Mouse (Mus musculus): ENCODE data around the gene Cep72. TPM values are rescaled to one million over a fixed set of nuclear protein-coding genes. Genes with fewer than 3 reads are reported as not detected.
"Not testable (repeated sequence)": the region's sequence is repeated elsewhere in the genome, so short reads cannot be mapped to it uniquely, and the experiment has no call there.

Gene Cep72
- polyA plus RNA-seq, 2 experiments, result 5.5 to 8.5 TPM

DNA sequence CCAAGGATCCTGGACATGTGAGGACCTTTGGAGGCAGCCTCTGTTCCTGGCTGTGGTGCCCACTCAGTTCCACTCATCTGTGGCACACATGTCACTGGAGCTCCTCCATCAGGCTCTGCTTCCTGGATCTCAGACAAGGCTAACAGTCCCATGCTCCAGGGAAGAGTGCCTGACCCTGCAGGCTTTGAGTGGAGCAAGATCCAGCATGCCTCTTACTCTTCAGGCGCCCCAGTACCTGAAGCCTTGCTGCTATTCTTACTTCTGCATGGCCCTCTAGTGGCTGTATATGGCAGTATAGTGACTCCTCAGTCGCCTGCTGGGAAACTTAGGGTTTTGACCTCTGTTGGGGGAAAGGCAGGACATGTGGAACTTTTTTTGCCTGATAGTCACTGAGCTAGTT is 35.9 kb downstream of the Cep72 start:
- Histone ChIP-seq H3K4me1 (replicated peaks; ENCODE audit: control insufficient read depth in 2 of 2, insufficient read depth in 2 of 2, low read length in 1 of 2) (no peaks in the 10 kb centered on the region; a peak in 1 of 4 replicates), H3K4me2 (ENCODE audit: low read depth) (no peak overlapping the region), H3K36me3 (replicated peaks; ENCODE audit: control insufficient read depth, insufficient read depth, low read depth) (no peaks in the 10 kb centered on the region), H3K27ac (no peak overlapping the region), H3K4me3 (ENCODE audit: insufficient read depth in 1 of 2, low read depth in 2 of 2, low read length in 2 of 2) (no peak overlapping the region), H3K27me3 (ENCODE audit: control insufficient read depth, insufficient read depth, low read length) (no peaks in the 10 kb centered on the region), H3K9me3 (ENCODE audit: control insufficient read depth, low read length) (no peaks in the 10 kb centered on the region), H3K9ac (replicated peaks) (no peak overlapping the region)
- no peak for ATAC-seq (ENCODE audit: insufficient read depth)
- 30% methylated on average over 2 of the region's 2 CpGs for WGBS (ENCODE audit: insufficient replicate concordance)
- peak in 2 of 3 experiments; percentile 20 to 31 for DNase-seq (ENCODE audit: low read depth in 3 of 3, low spot score in 3 of 3)
- TF ChIP-seq EP300 (IDR thresholded peaks at IDR 0.05; ENCODE audit: low read depth) (no peak), CTCF (IDR thresholded peaks at IDR 0.05; ENCODE audit: low read depth) (peak; percentile 83)

DNA sequence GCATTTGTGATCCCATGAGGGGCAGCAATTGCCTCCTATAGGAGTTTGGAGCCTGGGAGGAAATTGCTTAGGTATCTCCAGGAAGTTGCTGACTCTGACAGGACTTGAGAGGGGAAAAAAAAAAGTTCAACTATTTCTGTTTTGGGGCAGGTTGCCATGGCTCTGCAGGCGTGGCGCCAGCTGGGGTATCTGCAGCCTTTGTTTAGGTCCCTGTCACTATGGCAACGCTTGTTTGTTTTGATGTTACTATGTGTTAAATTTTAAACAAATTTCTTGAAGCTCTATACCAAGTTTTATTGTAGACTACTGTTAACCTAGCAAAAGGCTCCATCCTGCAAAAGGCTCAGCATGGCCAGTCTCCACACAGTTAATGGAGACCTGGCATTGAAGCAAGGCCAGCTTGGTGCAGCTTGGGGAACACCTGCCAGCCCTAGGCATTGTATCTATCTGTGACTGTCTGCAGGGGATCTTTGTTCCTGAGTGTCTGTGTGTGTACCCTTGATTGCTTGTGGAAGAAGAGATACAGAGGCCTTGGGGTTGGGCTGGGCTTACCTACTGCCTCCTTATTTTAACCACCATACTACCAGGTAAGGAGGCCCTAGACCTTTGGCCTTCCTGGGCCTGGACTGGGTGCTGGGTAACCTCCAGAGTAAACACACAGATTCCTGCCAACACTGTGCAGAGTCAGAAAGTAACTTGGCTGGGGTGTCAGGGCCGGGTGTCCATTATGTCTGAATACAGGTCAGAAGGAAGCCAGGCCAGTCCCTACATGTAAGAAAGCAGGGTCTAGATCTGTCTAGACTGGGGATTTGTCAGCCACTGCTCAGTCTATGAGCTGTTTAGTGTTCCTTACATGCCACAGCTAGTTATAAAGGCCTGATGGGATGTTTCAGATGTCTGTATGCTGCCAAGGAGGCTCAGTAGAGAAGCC is 36.7 kb downstream of the Cep72 start:
- no peak for ATAC-seq (ENCODE audit: insufficient read depth)

DNA sequence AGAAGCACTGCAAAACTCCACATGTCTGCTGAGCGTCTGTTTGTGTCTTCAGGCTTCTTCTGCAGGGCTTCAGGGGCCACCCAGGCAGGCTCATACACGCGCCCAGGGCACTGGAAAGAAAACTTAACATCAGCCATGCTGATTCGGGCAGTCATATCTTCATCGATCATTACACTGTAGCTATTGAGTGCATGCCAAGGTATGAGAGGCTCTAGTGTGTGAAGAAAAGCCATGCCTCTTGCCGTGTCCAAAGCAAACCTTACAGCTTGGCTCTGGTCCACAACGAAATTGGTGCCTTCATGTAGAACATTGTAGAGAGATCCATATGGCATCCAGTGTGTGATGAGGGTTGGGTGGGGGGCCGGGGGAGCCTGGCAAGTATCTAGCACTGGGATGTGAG is 43.1 kb downstream of the Cep72 start:
- not testable (repeated sequence) for H3K27me3 ChIP-seq (ENCODE audit: control insufficient read depth, insufficient read depth, low read length); DNase-seq (ENCODE audit: low read depth in 3 of 3, low spot score in 3 of 3); H3K4me2 ChIP-seq (ENCODE audit: low read depth); H3K27ac ChIP-seq; H3K36me3 ChIP-seq (replicated peaks; ENCODE audit: control insufficient read depth, insufficient read depth, low read depth); H3K4me1 ChIP-seq (replicated peaks; ENCODE audit: control insufficient read depth in 2 of 2, insufficient read depth in 2 of 2, low read length in 1 of 2); H3K9ac ChIP-seq (replicated peaks); ATAC-seq (ENCODE audit: insufficient read depth); H3K9me3 ChIP-seq (ENCODE audit: control insufficient read depth, low read length); H3K4me3 ChIP-seq (ENCODE audit: insufficient read depth in 1 of 2, low read depth in 2 of 2, low read length in 2 of 2)
- WGBS (ENCODE audit: insufficient replicate concordance), result 75% methylated on average over 8 of the region's 8 CpGs

More for the DNA sequence above, 36.7 kb downstream of the Cep72 start:
- no peak for DNase-seq (ENCODE audit: low read depth in 3 of 3, low spot score in 3 of 3)
- Histone ChIP-seq H3K4me3 (ENCODE audit: insufficient read depth in 1 of 2, low read depth in 2 of 2, low read length in 2 of 2) (no peak overlapping the region), H3K9me3 (ENCODE audit: control insufficient read depth, low read length) (no peaks in the 10 kb centered on the region), H3K9ac (replicated peaks) (no peak overlapping the region), H3K27ac (no peak overlapping the region), H3K4me1 (replicated peaks; ENCODE audit: control insufficient read depth in 2 of 2, insufficient read depth in 2 of 2, low read length in 1 of 2) (no peaks in the 10 kb centered on the region; a peak in 1 of 4 replicates), H3K36me3 (replicated peaks; ENCODE audit: control insufficient read depth, insufficient read depth, low read depth) (no peaks in the 10 kb centered on the region), H3K4me2 (ENCODE audit: low read depth) (no peak overlapping the region), H3K27me3 (ENCODE audit: control insufficient read depth, insufficient read depth, low read length) (no peaks in the 10 kb centered on the region)
- 53% methylated on average over 4 of the region's 4 CpGs for WGBS (ENCODE audit: insufficient replicate concordance)
- no peak for TF ChIP-seq CTCF (IDR thresholded peaks at IDR 0.05; ENCODE audit: low read depth)
- TF ChIP-seq EP300 (IDR thresholded peaks at IDR 0.05; ENCODE audit: low read depth), result no peak

DNA sequence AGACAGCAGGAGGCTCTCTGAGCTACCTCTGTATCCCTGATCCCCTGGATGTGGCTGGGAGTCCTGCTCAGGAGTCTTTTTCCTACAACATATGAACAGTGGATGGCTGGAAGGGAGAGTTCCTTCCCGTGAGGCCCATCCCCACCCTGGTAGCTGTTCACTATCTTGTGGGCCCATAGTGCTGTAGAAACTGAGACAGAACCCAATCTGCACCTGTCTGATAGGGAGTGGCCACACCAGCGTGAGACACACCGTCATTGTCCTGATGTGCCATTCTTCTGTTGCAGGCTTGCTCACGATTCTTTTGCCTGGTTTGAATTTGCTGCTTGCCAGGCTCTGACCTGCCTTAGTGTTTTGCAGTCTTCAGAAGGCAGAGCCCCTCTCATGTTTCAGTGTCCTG is 44.7 kb downstream of the Cep72 start:
- DNase-seq (ENCODE audit: low read depth in 3 of 3, low spot score in 3 of 3) (no peak), ATAC-seq (ENCODE audit: insufficient read depth) (peak; percentile 70; the same call in 1 of the 2 replicates)
- no peaks in the 10 kb centered on the region for H3K9me3 ChIP-seq (ENCODE audit: control insufficient read depth, low read length)
- TF ChIP-seq EP300 (IDR thresholded peaks at IDR 0.05; ENCODE audit: low read depth), result peak; percentile 35; the same call in 1 of the 2 replicates
- TF ChIP-seq CTCF (IDR thresholded peaks at IDR 0.05; ENCODE audit: low read depth), result no peak
- 18% methylated on average over 4 of the region's 4 CpGs for WGBS (ENCODE audit: insufficient replicate concordance)
- H3K27me3 ChIP-seq (ENCODE audit: control insufficient read depth, insufficient read depth, low read length), result no peaks in the 10 kb centered on the region; the same call in 1 of the 2 replicates
- no peak overlapping the region for H3K4me2 ChIP-seq (ENCODE audit: low read depth)
- H3K4me1 ChIP-seq (replicated peaks; ENCODE audit: control insufficient read depth in 2 of 2, insufficient read depth in 2 of 2, low read length in 1 of 2), result peaks cover 0 to 10% of the 10 kb centered on the region in 2 experiments; a peak in 3 of 4 replicates
- H3K4me3 ChIP-seq (ENCODE audit: insufficient read depth in 1 of 2, low read depth in 2 of 2, low read length in 2 of 2), result no peak overlapping the region
- no peaks in the 10 kb centered on the region for H3K36me3 ChIP-seq (replicated peaks; ENCODE audit: control insufficient read depth, insufficient read depth, low read depth)
- H3K9ac ChIP-seq (replicated peaks), result no peak overlapping the region
- no peak overlapping the region for H3K27ac ChIP-seq

DNA sequence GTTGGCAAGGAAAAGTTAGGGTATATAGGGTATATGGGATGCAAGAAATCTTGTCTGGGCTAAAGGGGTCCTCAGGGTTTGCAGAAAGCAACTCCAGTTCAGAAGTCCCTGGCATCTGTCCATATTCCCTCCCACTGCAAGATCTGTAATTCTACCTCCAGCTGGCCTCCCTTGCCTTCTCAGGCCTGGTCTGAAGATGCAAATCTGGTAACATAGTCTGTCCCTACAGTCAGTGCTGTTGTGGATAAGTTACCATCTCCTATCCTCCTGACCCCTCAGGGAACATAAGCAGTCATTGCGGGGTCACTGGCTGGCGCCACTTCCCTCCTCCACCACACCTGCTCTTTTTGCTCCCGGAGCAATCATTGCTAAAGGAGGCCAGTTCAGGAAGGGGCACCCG is 46.2 kb downstream of the Cep72 start:
- Histone ChIP-seq H3K9me3 (ENCODE audit: control insufficient read depth, low read length) (no peaks in the 10 kb centered on the region), H3K4me3 (ENCODE audit: insufficient read depth in 1 of 2, low read depth in 2 of 2, low read length in 2 of 2) (no peak overlapping the region), H3K9ac (replicated peaks) (no peak overlapping the region), H3K36me3 (replicated peaks; ENCODE audit: control insufficient read depth, insufficient read depth, low read depth) (no peaks in the 10 kb centered on the region), H3K27ac (no peak overlapping the region), H3K27me3 (ENCODE audit: control insufficient read depth, insufficient read depth, low read length) (peaks cover 12% of the 10 kb centered on the region), H3K4me1 (replicated peaks; ENCODE audit: control insufficient read depth in 2 of 2, insufficient read depth in 2 of 2, low read length in 1 of 2) (peaks cover 0 to 10% of the 10 kb centered on the region in 2 experiments; a peak in 3 of 4 replicates), H3K4me2 (ENCODE audit: low read depth) (no peak overlapping the region)
- TF ChIP-seq CTCF (IDR thresholded peaks at IDR 0.05; ENCODE audit: low read depth), result no peak
- no peak for TF ChIP-seq EP300 (IDR thresholded peaks at IDR 0.05; ENCODE audit: low read depth)
- ATAC-seq (ENCODE audit: insufficient read depth) (no peak), DNase-seq (ENCODE audit: low read depth in 3 of 3, low spot score in 3 of 3) (no peak)
- 73% methylated on average over 4 of the region's 4 CpGs for WGBS (ENCODE audit: insufficient replicate concordance)

All from liver, embryonic 14.5 days (tissue).